Mouse (Mus musculus) urinary bladder, postnatal 10 days (tissue): ENCODE measurements around the gene Ap1ar.

ENCODE experiments used
- DNase-seq: peaks from one replicate; pipeline ENCODE4 v3.0.0; 2022; ENCODE audit warnings: low spot score

Ap1ar gene

DNA sequence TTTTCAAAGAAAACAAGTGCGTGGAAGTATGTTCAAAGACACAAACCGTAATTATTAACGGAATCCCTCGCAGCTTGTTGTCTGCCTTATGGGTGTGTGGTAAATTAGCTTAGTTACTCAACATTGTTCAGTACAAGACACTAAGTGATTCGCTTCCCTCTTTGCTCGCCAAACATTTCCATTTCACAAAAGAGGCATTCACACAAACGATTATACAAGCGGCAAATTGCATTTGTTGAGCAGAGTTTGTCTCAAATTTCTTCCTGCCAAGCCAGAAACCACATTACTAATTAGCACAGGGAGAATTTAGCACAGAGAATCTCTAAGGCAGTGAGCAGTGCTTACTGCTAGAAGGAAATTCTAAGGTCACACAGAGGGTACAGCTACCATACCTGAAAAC, 4.6 kb upstream of the Ap1ar start:
- DNase-seq, result no peak

DNA sequence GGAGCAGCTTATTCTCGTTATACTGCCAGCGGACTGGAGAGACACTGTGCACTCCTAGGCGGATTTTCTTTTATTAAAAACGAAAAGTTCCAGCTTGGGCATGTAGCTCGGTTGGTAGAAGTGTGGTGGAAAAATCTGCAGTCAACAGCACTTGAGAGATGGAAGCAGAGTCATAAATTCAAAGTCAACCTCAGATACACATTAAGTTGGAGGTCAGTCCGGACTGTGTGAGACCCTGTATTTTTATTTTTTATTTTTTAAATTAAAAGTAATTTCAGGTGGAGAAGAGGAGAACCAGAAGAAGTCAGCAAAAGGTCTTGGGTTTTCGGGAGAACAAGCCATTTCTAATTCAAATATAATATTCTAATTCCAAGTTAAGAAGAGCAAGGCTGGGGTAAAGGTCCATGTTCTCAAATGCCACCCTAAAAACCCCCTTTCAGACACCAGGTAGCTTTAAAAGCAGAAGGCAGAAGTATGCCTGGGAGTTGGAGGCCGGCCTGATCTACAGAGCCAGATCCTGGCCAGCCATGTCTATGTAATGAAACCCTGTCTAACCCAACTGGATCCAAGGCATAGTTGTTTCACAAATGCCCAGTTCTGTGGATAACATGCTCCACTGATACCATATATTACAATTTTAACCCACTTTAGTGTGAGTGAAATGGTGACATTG, 785 bp upstream of the Ap1ar start:
- no peak for DNase-seq

DNA sequence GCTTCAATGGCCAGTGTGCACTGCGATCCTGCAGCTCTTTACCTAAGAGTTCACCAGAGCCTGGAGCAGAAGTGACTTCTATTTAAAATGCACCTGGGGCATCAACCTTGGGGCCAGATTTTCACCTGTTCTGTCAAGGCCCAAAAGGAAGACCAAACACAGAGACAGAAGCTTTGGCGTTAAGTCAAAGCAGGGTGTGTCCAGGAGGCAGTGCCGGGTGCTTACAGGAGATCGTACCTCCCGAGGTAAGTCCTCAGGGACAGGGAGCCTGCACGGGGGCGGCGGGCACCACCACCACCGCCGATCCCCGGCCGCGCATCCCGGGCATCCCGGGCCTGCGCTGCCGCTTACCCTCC, 547 bp downstream of the Ap1ar start:
- no peak for DNase-seq

DNA sequence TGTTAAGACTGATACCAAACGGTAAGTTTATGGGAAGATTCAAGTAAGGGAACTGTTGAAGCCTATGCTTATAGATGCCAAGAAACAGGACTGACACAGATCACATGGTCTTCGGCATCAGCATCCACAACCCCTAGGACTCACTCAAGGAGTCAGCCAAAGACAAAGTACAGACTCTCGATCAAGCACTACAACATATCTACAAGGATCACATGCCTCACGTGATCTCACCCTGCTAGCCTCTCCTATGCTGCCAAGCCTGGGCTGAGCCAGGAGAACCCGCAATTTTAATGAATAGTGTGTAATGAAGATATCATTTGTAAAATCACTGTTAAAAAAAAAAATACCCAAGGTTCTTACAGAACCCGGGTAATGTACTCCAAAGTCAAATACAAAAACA, 1.7 kb downstream of the Ap1ar start:
- DNase-seq, result no peak

GRCm38 (mm10) chr3:127834040-127834439, 3.3 kb downstream of the Ap1ar start:
- DNase-seq, result no peak

- DNase-seq, result no peak
These were observed 6.2 kb downstream of the Ap1ar start for GRCm38 (mm10) chr3:127831079-127831478.

- DNase-seq, result no peak
These were observed 7.1 kb downstream of the Ap1ar start for GRCm38 (mm10) chr3:127830183-127830582.

GRCm38 (mm10) chr3:127827123-127827522, 10.2 kb downstream of the Ap1ar start:
- DNase-seq, result no peak

GRCm38 (mm10) chr3:127826503-127826902, 10.8 kb downstream of the Ap1ar start:
- no peak for DNase-seq

GRCm38 (mm10) chr3:127823886-127824863, 13.1 kb downstream of the Ap1ar start:
- no peak for DNase-seq

DNA sequence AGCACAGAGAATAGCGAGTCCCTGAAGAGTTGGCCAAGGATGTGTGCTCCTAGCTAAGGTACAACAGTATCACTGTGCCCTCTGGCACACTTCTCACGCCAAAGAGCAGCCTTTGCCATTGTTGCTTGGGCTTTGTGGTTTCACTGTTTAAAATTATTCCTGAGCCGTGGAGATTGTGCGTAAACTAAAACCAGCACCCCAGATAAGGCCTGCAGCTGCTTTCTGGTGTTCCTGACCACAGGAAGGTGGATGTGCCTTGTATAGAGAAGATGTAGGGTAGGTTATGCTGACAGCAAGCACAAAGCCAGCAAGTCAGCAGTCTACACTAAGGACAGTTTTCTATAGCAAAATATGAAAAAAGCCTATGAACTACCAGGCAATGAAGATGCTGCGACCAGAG, 16.1 kb downstream of the Ap1ar start:
- DNase-seq, result no peak

DNA sequence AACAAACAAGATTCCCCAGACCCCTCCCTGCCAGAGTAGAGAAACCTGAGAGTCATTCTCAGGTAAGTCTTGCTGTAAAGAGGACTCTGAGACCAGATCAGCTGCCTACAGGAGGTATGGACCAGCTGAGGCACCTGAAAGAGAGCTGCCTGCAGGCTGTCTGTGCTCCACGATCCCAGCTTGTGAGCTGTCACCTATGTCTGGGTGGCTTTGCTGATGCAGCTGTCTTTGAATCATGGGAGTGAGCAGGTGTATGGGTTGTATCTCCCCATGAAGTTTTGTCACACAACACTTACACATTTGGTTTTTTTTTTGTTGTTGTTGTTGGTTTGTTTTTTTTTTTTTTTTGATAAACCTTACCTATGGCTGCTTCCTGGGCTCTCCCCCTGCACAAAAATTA, 16.9 kb downstream of the Ap1ar start:
- no peak for DNase-seq

DNA sequence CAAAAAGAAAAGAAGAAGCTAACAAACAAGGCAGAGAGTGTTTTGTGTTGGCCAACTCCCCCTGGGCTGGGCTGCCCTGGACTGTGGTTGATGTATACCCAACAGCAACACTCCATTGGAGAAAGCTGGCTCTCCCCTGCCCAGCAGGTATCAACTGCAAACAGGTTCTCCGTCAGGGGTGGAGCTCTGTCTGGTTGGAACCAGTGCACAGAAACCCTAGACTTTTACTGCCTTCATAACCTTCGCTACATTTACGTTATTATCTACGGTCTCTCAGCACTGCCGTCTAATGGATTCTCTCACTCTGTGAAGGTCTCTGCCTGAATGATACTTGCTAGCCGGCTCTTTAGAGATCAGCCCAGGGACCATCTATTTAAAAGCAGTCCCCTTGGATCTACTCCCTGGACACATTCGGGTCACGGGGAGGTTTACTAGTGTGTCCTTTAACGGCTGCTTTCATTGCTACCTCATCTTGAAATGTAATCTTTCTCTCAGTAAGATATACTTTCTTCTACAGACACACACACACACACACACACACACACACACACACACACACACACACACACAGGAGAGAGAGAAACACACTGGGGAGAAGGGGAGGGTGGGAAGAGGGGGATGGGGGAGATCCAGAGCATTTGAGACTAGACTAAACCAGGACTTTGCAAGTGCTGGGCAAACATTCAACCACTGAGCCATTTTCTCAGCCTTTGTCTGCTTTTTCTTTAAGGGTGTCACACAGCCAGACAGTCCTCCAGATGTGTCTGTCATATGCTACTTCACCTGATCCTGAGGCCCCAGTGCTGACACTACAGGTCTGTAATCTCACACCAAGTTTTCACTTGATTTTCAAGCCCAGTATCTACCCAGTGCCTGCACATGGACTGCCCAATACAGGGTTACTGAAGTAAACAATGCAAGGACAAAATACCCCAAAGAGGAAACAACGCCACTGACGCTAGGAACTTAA, 18.3 kb downstream of the Ap1ar start:
- no peak for DNase-seq

GRCm38 (mm10) chr3:127817120-127817683, 20.1 kb downstream of the Ap1ar start:
- DNase-seq, result no peak

- no peak for DNase-seq
These were observed 28.2 kb downstream of the Ap1ar start for GRCm38 (mm10) chr3:127809103-127809502.

DNA sequence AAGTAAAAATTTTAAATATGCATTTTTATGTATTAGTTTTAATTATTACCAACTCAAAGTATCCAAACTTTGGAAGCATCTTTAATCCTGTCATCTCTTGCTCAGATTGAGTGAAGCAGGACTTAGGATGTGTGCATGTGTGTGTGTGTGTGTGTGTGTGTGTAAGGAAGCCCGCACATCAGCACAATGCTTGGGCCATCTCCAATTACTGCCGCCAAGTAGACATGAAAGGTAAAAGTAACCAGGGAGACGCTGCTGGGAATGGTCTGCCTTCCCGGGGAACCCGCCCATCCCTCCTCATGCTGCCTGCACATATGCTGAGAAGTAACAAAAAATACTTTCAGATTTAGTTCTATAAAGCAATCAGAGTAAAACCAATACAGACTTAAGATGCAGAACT, 29.5 kb downstream of the Ap1ar start:
- no peak for DNase-seq

DNA sequence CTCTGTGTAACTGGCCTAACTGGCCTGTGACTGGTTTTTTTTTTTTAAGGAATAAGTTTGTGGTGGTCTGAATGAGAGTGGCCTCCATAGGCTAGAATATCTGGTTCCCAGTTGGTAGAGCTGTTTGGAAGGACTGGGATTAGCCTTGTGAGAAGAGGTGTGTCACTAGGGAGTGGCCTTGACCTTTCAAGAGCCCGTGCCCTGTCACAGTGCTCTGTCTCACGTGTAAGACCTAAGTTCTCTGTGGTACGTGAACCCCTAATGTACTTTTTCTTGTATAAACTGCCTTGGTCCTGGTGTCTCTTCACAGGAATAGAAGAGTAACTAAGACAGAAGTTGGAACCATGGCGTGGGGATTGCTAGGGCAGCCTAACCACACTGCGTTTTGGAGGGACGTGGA, 31.3 kb downstream of the Ap1ar start:
- DNase-seq, result no peak

- no peak for DNase-seq
These were observed 32.3 kb downstream of the Ap1ar start for GRCm38 (mm10) chr3:127805071-127805470.

DNA sequence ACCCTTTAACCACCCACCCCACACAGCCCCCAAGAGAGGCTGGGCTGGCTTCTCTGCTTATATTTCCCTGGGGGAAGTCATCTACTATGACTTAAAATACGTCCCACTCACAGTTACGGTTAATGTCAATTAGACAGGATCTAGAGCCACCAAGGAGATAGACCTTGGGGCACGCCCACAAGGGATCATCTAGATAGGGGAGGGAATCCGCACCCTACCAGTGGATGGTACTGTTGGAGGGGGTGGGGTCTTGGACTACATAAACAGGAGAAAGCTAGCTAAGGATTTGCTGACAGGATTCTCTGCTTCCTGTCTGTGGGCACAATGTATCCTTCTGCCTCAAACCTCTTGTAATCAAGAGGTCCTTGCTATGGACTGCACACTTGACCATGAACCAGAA, 32.9 kb downstream of the Ap1ar start:
- DNase-seq, result no peak

DNA sequence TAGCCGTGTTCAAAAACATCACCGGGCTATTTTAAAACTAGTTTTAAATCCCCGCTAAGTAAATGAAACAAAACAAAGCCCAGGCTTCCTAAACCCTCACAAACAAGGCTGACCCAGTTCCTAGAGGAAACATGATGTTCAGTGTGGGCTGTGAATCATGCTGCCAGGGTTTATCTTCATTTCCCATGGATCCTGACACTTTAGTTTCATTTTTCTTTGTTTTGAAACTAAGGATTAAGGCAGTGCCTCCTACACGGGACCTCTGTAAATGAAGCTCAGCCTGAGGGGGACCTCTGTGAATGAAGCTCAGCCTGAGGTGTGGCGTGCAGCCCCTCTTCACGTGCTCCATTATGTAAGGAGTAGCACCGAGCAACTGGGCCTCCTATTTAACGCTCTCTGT, 34.5 kb downstream of the Ap1ar start:
- DNase-seq, result no peak

- DNase-seq, result no peak
These were observed 36.2 kb downstream of the Ap1ar start for GRCm38 (mm10) chr3:127801162-127801561.

DNA sequence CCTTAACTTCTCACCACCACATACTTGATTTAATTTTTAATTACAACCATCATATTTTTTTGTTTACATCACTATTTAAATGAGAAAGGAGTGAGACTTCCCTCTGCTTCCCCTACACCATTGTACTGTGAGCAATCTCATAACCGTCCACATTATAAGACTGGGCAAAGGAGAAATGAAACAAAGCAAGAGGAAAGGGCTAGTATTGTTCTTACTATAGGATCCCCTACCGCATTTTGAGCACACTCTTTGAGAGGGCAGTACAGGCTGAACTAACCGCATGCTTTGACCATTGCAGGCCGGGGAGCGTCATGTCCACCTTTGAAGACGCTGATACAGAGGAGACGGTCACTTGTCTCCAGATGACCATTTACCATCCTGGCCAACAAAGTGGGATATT, 41.1 kb downstream of the Ap1ar start:
- no peak for DNase-seq
